Mouse (Mus musculus): Measurements from ENCODE around the gene Rgs5.

Rgs5 gene

GRCm38 (mm10) chr1:169655256-169655655 lies at the start of gene Rgs5:
Gene Rgs5, plus strand, starts transcription at chr1:169655501.
- WGBS = 15% methylated on average over 8 of the region's 8 CpGs

GRCm38 (mm10) chr1:169606164-169606563 lies 49.1 kb upstream of the Rgs5 start:
- 84% methylated on average over 3 of the region's 3 CpGs for WGBS

- WGBS = 71% methylated on average over 7 of the region's 7 CpGs
Measured at GRCm38 (mm10) chr1:169629738-169630137, 25.6 kb upstream of the Rgs5 start.

- WGBS = 69% methylated on average over 14 of the region's 14 CpGs
Measured at GRCm38 (mm10) chr1:169637251-169637750, 18.0 kb upstream of the Rgs5 start.

GRCm38 (mm10) chr1:169644884-169645653 lies 10.2 kb upstream of the Rgs5 start:
- 51% methylated on average over 7 of the region's 7 CpGs for WGBS

GRCm38 (mm10) chr1:169659479-169659878 lies 4.2 kb downstream of the Rgs5 start:
- WGBS = 39% methylated on average over 4 of the region's 4 CpGs

GRCm38 (mm10) chr1:169667328-169667727 lies 12.0 kb downstream of the Rgs5 start:
- WGBS = 72% methylated on average over 4 of the region's 4 CpGs

- 44% methylated on average over 1 of the region's 1 CpGs for WGBS
Measured at GRCm38 (mm10) chr1:169670705-169671104, 15.4 kb downstream of the Rgs5 start.

- WGBS = 66% methylated on average over 2 of the region's 2 CpGs
Measured at GRCm38 (mm10) chr1:169671801-169672200, 16.5 kb downstream of the Rgs5 start.

GRCm38 (mm10) chr1:169672272-169672671 lies 17.0 kb downstream of the Rgs5 start:
- WGBS = 65% methylated on average over 4 of the region's 4 CpGs

- 70% methylated on average over 3 of the region's 3 CpGs for WGBS
Measured at GRCm38 (mm10) chr1:169674116-169674515, 18.8 kb downstream of the Rgs5 start.

GRCm38 (mm10) chr1:169676751-169677150 lies 21.4 kb downstream of the Rgs5 start:
- WGBS = 74% methylated on average over 1 of the region's 1 CpGs

- WGBS = 84% methylated on average over 9 of the region's 9 CpGs
Measured at GRCm38 (mm10) chr1:169680455-169681208, 25.3 kb downstream of the Rgs5 start.

GRCm38 (mm10) chr1:169682775-169683497 lies 27.6 kb downstream of the Rgs5 start:
- 85% methylated on average over 7 of the region's 7 CpGs for WGBS

- WGBS = 71% methylated on average over 5 of the region's 5 CpGs
Measured at GRCm38 (mm10) chr1:169685257-169685656, 30.0 kb downstream of the Rgs5 start.

- WGBS = 72% methylated on average over 2 of the region's 2 CpGs
Measured at GRCm38 (mm10) chr1:169693040-169693439, 37.7 kb downstream of the Rgs5 start.

GRCm38 (mm10) chr1:169693537-169693936 lies 38.2 kb downstream of the Rgs5 start:
- 69% methylated on average over 3 of the region's 3 CpGs for WGBS

GRCm38 (mm10) chr1:169695356-169695755 lies 40.1 kb downstream of the Rgs5 start:
- WGBS = 81% methylated on average over 3 of the region's 3 CpGs

GRCm38 (mm10) chr1:169697236-169697635 lies 41.9 kb downstream of the Rgs5 start:
- 66% methylated on average over 4 of the region's 4 CpGs for WGBS

GRCm38 (mm10) chr1:169699184-169699583 lies 43.9 kb downstream of the Rgs5 start:
- 85% methylated on average over 2 of the region's 2 CpGs for WGBS

GRCm38 (mm10) chr1:169704395-169705087 lies 49.2 kb downstream of the Rgs5 start:
- 84% methylated on average over 4 of the region's 4 CpGs for WGBS
